Mouse (Mus musculus) limb, embryonic 11.5 days (tissue): ENCODE results near the gene Smurf2. TPM values are rescaled to one million over a fixed set of nuclear protein-coding genes. Genes with fewer than 3 reads are reported as not detected.
"Not testable (repeated sequence)": the region's sequence is repeated elsewhere in the genome, so short reads cannot be mapped to it uniquely, and the experiment has no call there.

ENCODE experiments used
- ATAC-seq: fragments of 200-750 bp; cut with Nextera tagmentation; 2 replicates; pipeline ENCODE4 v1.8.0; 2017; ENCODE audit warnings: low read depth; ENCODE audit not compliant: insufficient number of reproducible peaks, low FRiP score, low TSS enrichment
- DNase-seq: peaks from one replicate; pipeline ENCODE4 v3.0.0-alpha.2; 2015; ENCODE audit warnings: low spot score
- H3K27ac ChIP-seq: fragments of 300-500 bp; sonication (generic); replicated peaks from 2 replicates; pipeline ENCODE4 v1.5.1; 2014; ENCODE audit warnings: low read depth, mild to moderate bottlenecking, low read length
- H3K27me3 ChIP-seq: fragments of 300-500 bp; sonication (generic); 2 replicates; pipeline ENCODE4 v1.6.1; 2014; ENCODE audit warnings: mild to moderate bottlenecking, low read length, mixed read lengths; ENCODE audit not compliant: control insufficient read depth, insufficient read depth
- H3K36me3 ChIP-seq: fragments of 300-500 bp; sonication (generic); 2 replicates; pipeline ENCODE4 v1.6.1; 2014; ENCODE audit warnings: mild to moderate bottlenecking, low read length, moderate library complexity, mixed read lengths; ENCODE audit not compliant: control insufficient read depth, insufficient read depth
- H3K4me1 ChIP-seq: fragments of 300-500 bp; sonication (generic); 2 replicates; pipeline ENCODE4 v1.6.1; 2014; ENCODE audit warnings: low read length, mixed read lengths; ENCODE audit not compliant: control insufficient read depth, insufficient read depth
- H3K4me2 ChIP-seq: fragments of 300-500 bp; sonication (generic); 2 replicates; pipeline ENCODE4 v1.6.1; 2014; ENCODE audit warnings: low read depth, mild to moderate bottlenecking, moderate library complexity; ENCODE audit not compliant: severe bottlenecking
- H3K4me3 ChIP-seq: fragments of 300-500 bp; sonication (generic); 2 replicates; pipeline ENCODE4 v1.5.1; 2014; ENCODE audit warnings: low read depth, low read length
- H3K9ac ChIP-seq: fragments of 300-500 bp; sonication (generic); 2 replicates; pipeline ENCODE4 v1.6.1; 2014; ENCODE audit warnings: mild to moderate bottlenecking, low read length
- H3K9me3 ChIP-seq: fragments of 300-500 bp; sonication (generic); 2 replicates; pipeline ENCODE4 v1.6.1; 2016; ENCODE audit warnings: low read length; ENCODE audit not compliant: control insufficient read depth
- WGBS: fragments of 180-500 bp; shearing (Covaris S2); extraction: QIAGEN DNeasy Blood & Tissue Kit; methylation state at CpG from one replicate; pipeline ENCODE4 v1.1.7; 2014; 5-methylcytosine and 5-hydroxymethylcytosine counted together
- polyA plus RNA-seq: library from polyadenylated mRNA; unstranded; fragments of >200 nt; fragmentation: Nextera tagmentation; extraction: Ambion mirVana; gene quantifications from 2 replicates; pipeline ENCODE4 v1.2.1, GENCODE M21; 2014

Smurf2 gene
- polyA plus RNA-seq, 1 experiment from 2014 or later, result 21.2 TPM

GRCm38 (mm10) chr11:106788775-106789459 lies 131.6 kb downstream of the Smurf2 start, which contains the start of the genes Ddx5 and Cep95:
Ddx5 (minus strand) TSS chr11:106789185.
Cep95 (plus strand) TSS chr11:106789252.
- DNase-seq (peak; percentile 98), ATAC-seq (peak; percentile 93)
- WGBS, result under 1% methylated on average over 58 of the region's 58 CpGs
- H3K4me2 ChIP-seq, result peak within 1 kb of the TSS; percentile 71
- H3K36me3 ChIP-seq, result peaks cover 3% of the 10 kb centered on the region
- H3K4me3 ChIP-seq, result peak within 1 kb of the TSS; percentile 92
- peak within 1 kb of the TSS; percentile 94 for H3K27ac ChIP-seq
- H3K9ac ChIP-seq, result peak within 1 kb of the TSS; percentile 100
- H3K27me3 ChIP-seq, result no peaks in the 10 kb centered on the region
- H3K4me1 ChIP-seq, result no peaks in the 10 kb centered on the region
- no peaks in the 10 kb centered on the region for H3K9me3 ChIP-seq

GRCm38 (mm10) chr11:106788026-106788774 lies 132.3 kb downstream of the Smurf2 start:
- Histone ChIP-seq H3K9me3 (no peaks in the 10 kb centered on the region), H3K4me1 (no peaks in the 10 kb centered on the region), H3K4me3 (peak overlapping the region; percentile 92), H3K9ac (peak overlapping the region; percentile 100), H3K27ac (peak overlapping the region; percentile 94), H3K36me3 (peaks cover 10% of the 10 kb centered on the region), H3K27me3 (no peaks in the 10 kb centered on the region), H3K4me2 (peak overlapping the region; percentile 29; the same call in 1 of the 2 replicates)
- DNase-seq (peak; percentile 100), ATAC-seq (peak; percentile 81)
- under 1% methylated on average over 76 of the region's 79 CpGs for WGBS

GRCm38 (mm10) chr11:106787131-106788025 lies 133.1 kb downstream of the Smurf2 start:
- ATAC-seq (peak; percentile 31; the same call in 1 of the 2 replicates), DNase-seq (peak; percentile 90)
- Histone ChIP-seq H3K36me3 (peaks cover 18% of the 10 kb centered on the region), H3K4me1 (no peaks in the 10 kb centered on the region), H3K9me3 (no peaks in the 10 kb centered on the region), H3K27me3 (no peaks in the 10 kb centered on the region), H3K27ac (peak overlapping the region; percentile 93), H3K9ac (peak overlapping the region; percentile 100), H3K4me2 (peak overlapping the region; percentile 48), H3K4me3 (peak overlapping the region; percentile 92)
- under 1% methylated on average over 64 of the region's 65 CpGs for WGBS

GRCm38 (mm10) chr11:106785043-106785442 lies 135.5 kb downstream of the Smurf2 start:
- no peak overlapping the region for H3K27ac ChIP-seq
- H3K9me3 ChIP-seq, result no peaks in the 10 kb centered on the region
- no peaks in the 10 kb centered on the region for H3K4me1 ChIP-seq
- H3K27me3 ChIP-seq, result no peaks in the 10 kb centered on the region
- H3K4me2 ChIP-seq, result no peak overlapping the region
- peaks cover 21% of the 10 kb centered on the region for H3K36me3 ChIP-seq
- ATAC-seq, result no peak
- 86% methylated on average over 1 of the region's 1 CpGs for WGBS
- no peak overlapping the region for H3K9ac ChIP-seq
- H3K4me3 ChIP-seq, result no peak overlapping the region
- no peak for DNase-seq

- no peak overlapping the region for H3K9ac ChIP-seq
- no peak overlapping the region for H3K27ac ChIP-seq
- no peaks in the 10 kb centered on the region for H3K27me3 ChIP-seq
- DNase-seq (no peak), ATAC-seq (no peak)
- H3K4me3 ChIP-seq, result no peak overlapping the region
- 92% methylated on average over 2 of the region's 2 CpGs for WGBS
- no peaks in the 10 kb centered on the region for H3K4me1 ChIP-seq
- peaks cover 21% of the 10 kb centered on the region for H3K36me3 ChIP-seq
- H3K9me3 ChIP-seq, result no peaks in the 10 kb centered on the region
- H3K4me2 ChIP-seq, result no peak overlapping the region
These were observed 136.0 kb downstream of the Smurf2 start for GRCm38 (mm10) chr11:106784476-106784875.

GRCm38 (mm10) chr11:106782841-106783764 lies 137.4 kb downstream of the Smurf2 start:
- DNase-seq (no peak), ATAC-seq (no peak)
- Histone ChIP-seq H3K36me3 (peaks cover 21% of the 10 kb centered on the region), H3K9me3 (no peaks in the 10 kb centered on the region), H3K9ac (no peak overlapping the region), H3K27me3 (no peaks in the 10 kb centered on the region), H3K27ac (no peak overlapping the region), H3K4me2 (no peak overlapping the region), H3K4me3 (no peak overlapping the region), H3K4me1 (no peaks in the 10 kb centered on the region)
- 83% methylated on average over 9 of the region's 9 CpGs for WGBS

- not testable (repeated sequence) for DNase-seq, H3K27me3 ChIP-seq, H3K9me3 ChIP-seq, H3K27ac ChIP-seq, H3K4me2 ChIP-seq, H3K4me1 ChIP-seq, H3K9ac ChIP-seq, H3K4me3 ChIP-seq, ATAC-seq
- 89% methylated on average over 7 of the region's 7 CpGs for WGBS
- peaks cover 21% of the 10 kb centered on the region for H3K36me3 ChIP-seq
These were observed 138.2 kb downstream of the Smurf2 start for GRCm38 (mm10) chr11:106782271-106782670.
